Mouse (Mus musculus): ENCODE measurements around the gene Clrn1. TPM values are rescaled to one million over a fixed set of nuclear protein-coding genes. Genes with fewer than 3 reads are reported as not detected.

Clrn1 gene
- polyA plus RNA-seq (2014; fragmentation: Nextera tagmentation; extraction: Ambion mirVana), result 0.09 TPM in 1 of 2 replicates, not detected in the other

DNA sequence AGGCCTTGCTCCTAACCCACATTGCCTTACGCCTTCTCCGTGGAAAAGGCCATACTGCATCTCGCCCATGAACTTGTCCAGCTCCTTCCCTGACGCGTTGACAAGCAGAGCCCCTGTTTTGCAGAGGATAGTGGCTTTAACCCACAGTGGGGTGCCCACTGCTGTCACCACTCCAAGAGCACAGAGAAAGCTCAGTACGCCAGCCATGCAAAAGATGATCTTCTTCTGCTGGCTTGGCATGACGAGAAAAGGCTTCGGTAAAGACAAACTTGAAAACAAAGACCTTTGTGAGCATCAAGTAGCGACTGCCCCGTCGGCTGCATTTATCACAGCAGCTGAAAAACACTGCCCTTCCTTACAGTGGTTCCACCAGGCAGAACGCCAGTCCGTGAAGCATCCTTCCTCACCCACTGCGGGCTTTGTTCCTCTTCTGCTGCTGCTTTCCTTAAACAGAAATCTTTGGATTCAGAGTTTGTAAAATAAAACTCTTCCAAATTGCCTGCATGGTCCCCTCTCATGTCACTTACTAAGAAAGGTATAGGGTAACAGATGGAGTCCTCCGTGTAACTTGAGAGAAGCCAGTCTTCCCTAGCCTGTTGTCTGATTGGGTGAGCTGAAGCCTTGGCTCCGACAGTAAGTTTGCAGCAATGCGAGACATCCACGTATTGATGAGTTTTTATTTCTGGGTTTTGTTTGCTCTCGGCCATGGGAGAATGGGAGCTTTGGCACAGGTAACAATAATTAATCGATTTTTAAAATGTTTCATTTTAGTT is at the start of gene Clrn1:
Clrn1 (minus strand) TSS at position 540 of the 773 bp plus-strand sequence.
- no peak for ATAC-seq (replicated peaks; ENCODE audit: insufficient number of reproducible peaks, low FRiP score, low TSS enrichment)
- no peak within 1 kb of the TSS for H3K27ac ChIP-seq (ENCODE audit: low read depth, low read length)
- H3K4me3 ChIP-seq (ENCODE audit: low read depth, low read length), result no peak within 1 kb of the TSS
- H3K9ac ChIP-seq (ENCODE audit: low read depth, low read length), result no peak within 1 kb of the TSS
- 0 out of 2 replicates have a peak, but pooled peaks cover 3% of the 10 kb centered on the region for H3K4me1 ChIP-seq (ENCODE audit: control insufficient read depth, insufficient read depth, low read length)
- no peaks in the 10 kb centered on the region for H3K36me3 ChIP-seq (ENCODE audit: control insufficient read depth, insufficient read depth, low read length)
- no peaks in the 10 kb centered on the region for H3K9me3 ChIP-seq (replicated peaks; ENCODE audit: control insufficient read depth, low read length)
- no peak within 1 kb of the TSS for H3K4me2 ChIP-seq
- H3K27me3 ChIP-seq (ENCODE audit: control insufficient read depth, insufficient read depth, low read length), result no peaks in the 10 kb centered on the region
- 67% methylated on average over 20 of the region's 20 CpGs for WGBS (ENCODE audit: insufficient replicate concordance)

GRCm38 (mm10) chr3:58924027-58924426 is 38.9 kb upstream of the Clrn1 start:
- 64% methylated on average over 7 of the region's 7 CpGs for WGBS (ENCODE audit: insufficient replicate concordance)
- Histone ChIP-seq H3K27ac (ENCODE audit: low read depth, low read length) (no peak overlapping the region), H3K4me3 (ENCODE audit: low read depth, low read length) (no peak overlapping the region), H3K4me2 (no peak overlapping the region), H3K4me1 (ENCODE audit: control insufficient read depth, insufficient read depth, low read length) (no peaks in the 10 kb centered on the region), H3K27me3 (ENCODE audit: control insufficient read depth, insufficient read depth, low read length) (no peaks in the 10 kb centered on the region), H3K9ac (ENCODE audit: low read depth, low read length) (no peak overlapping the region), H3K36me3 (ENCODE audit: control insufficient read depth, insufficient read depth, low read length) (no peaks in the 10 kb centered on the region), H3K9me3 (replicated peaks; ENCODE audit: control insufficient read depth, low read length) (no peaks in the 10 kb centered on the region)
- ATAC-seq (replicated peaks; ENCODE audit: insufficient number of reproducible peaks, low FRiP score, low TSS enrichment), result no peak

DNA sequence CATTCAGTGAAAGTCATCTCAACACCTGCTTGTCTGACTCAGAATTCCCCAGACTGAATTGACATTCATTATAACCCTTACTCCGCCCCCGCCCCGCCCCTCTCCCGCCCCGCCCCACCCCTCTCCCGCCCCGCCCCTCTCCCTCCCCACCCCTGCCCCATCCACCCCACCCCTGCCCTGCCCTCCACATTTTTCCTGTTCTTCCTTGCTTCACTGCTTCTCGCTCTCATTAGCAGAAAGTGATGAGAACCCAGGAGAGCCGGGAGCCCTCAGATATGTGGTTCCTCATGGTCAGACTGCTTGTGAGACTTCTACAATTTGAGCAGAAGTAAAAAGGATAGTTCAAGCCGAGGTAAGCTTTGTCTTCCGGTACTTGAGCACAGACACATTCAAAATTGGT is 38.0 kb upstream of the Clrn1 start:
- no peaks in the 10 kb centered on the region for H3K4me1 ChIP-seq (ENCODE audit: control insufficient read depth, insufficient read depth, low read length)
- H3K4me2 ChIP-seq, result no peak overlapping the region
- no peak overlapping the region for H3K27ac ChIP-seq (ENCODE audit: low read depth, low read length)
- ATAC-seq (replicated peaks; ENCODE audit: insufficient number of reproducible peaks, low FRiP score, low TSS enrichment), result no peak
- 73% methylated on average over 9 of the region's 11 CpGs for WGBS (ENCODE audit: insufficient replicate concordance)
- H3K9me3 ChIP-seq (replicated peaks; ENCODE audit: control insufficient read depth, low read length), result no peaks in the 10 kb centered on the region
- H3K4me3 ChIP-seq (ENCODE audit: low read depth, low read length), result no peak overlapping the region
- H3K9ac ChIP-seq (ENCODE audit: low read depth, low read length), result no peak overlapping the region
- no peaks in the 10 kb centered on the region for H3K27me3 ChIP-seq (ENCODE audit: control insufficient read depth, insufficient read depth, low read length)
- no peaks in the 10 kb centered on the region for H3K36me3 ChIP-seq (ENCODE audit: control insufficient read depth, insufficient read depth, low read length)

DNA sequence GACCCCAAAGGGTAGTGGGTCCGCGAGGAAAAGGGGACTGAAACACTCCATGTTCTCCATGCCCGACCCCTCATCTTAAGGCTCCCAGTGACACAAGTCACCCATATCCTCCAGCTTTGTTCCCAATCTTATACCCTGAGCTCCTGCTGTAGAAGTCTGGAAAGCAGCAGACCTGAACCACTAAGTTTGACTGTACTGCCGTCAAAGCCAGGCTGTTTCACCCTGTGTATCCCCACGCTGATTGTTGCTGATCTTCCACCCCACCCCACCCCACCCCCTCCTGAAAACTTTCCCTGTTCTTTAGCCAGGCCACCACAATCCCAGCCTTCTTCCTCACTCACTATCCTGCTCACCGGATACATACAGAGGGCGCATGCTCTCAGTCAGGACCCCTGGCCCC is 37.5 kb upstream of the Clrn1 start:
- H3K4me3 ChIP-seq (ENCODE audit: low read depth, low read length), result no peak overlapping the region
- no peaks in the 10 kb centered on the region for H3K9me3 ChIP-seq (replicated peaks; ENCODE audit: control insufficient read depth, low read length)
- no peak overlapping the region for H3K27ac ChIP-seq (ENCODE audit: low read depth, low read length)
- H3K4me2 ChIP-seq, result no peak overlapping the region
- 80% methylated on average over 7 of the region's 7 CpGs for WGBS (ENCODE audit: insufficient replicate concordance)
- no peaks in the 10 kb centered on the region for H3K27me3 ChIP-seq (ENCODE audit: control insufficient read depth, insufficient read depth, low read length)
- H3K9ac ChIP-seq (ENCODE audit: low read depth, low read length), result no peak overlapping the region
- no peaks in the 10 kb centered on the region for H3K36me3 ChIP-seq (ENCODE audit: control insufficient read depth, insufficient read depth, low read length)
- no peaks in the 10 kb centered on the region for H3K4me1 ChIP-seq (ENCODE audit: control insufficient read depth, insufficient read depth, low read length)
- no peak for ATAC-seq (replicated peaks; ENCODE audit: insufficient number of reproducible peaks, low FRiP score, low TSS enrichment)

DNA sequence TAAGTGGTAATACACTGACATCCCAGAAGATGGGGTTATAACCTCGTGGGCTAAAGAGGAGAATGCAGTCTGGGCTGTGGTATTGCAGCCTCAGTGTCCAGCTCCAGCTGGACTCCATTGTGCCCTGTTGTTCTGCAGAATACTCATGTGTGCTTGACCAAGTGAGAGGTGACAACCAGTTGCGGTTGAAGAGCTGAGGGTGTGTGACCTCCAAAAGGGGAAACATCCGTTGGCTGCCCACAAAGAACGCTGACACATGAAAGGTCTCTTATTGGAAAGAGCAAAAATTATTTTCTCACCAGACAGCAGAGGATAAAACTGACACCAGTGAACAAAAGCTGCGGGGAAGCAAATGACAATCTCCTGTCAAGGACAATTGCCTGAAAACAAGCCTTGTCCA is 36.2 kb upstream of the Clrn1 start:
- no peak for ATAC-seq (replicated peaks; ENCODE audit: insufficient number of reproducible peaks, low FRiP score, low TSS enrichment)
- Histone ChIP-seq H3K4me2 (no peak overlapping the region), H3K4me3 (ENCODE audit: low read depth, low read length) (no peak overlapping the region), H3K27ac (ENCODE audit: low read depth, low read length) (no peak overlapping the region), H3K4me1 (ENCODE audit: control insufficient read depth, insufficient read depth, low read length) (no peaks in the 10 kb centered on the region), H3K9ac (ENCODE audit: low read depth, low read length) (no peak overlapping the region), H3K36me3 (ENCODE audit: control insufficient read depth, insufficient read depth, low read length) (no peaks in the 10 kb centered on the region), H3K27me3 (ENCODE audit: control insufficient read depth, insufficient read depth, low read length) (no peaks in the 10 kb centered on the region), H3K9me3 (replicated peaks; ENCODE audit: control insufficient read depth, low read length) (no peaks in the 10 kb centered on the region)
- WGBS (ENCODE audit: insufficient replicate concordance), result 64% methylated on average over 5 of the region's 5 CpGs

DNA sequence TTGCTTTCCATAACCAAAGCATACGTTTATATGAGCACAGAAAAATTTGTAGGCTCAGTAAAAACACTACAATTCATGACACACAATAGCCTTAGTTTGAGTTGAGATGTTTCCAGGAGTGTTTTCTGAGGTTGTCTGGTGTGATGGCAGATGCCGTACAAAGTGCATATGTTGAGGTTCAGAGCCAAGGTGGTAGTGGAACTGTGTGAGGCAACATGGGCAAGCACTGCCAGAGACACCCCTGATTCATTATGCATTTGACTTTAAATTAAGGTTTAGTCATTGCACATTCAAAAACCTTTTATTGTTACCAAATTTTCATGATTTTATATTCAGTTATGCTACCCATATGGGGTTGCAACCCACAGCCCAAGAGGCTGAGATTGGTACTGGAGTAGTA is 19.5 kb upstream of the Clrn1 start:
- WGBS (ENCODE audit: insufficient replicate concordance), result 82% methylated on average over 2 of the region's 2 CpGs
- Histone ChIP-seq H3K4me1 (ENCODE audit: control insufficient read depth, insufficient read depth, low read length) (no peaks in the 10 kb centered on the region), H3K36me3 (ENCODE audit: control insufficient read depth, insufficient read depth, low read length) (no peaks in the 10 kb centered on the region), H3K9ac (ENCODE audit: low read depth, low read length) (no peak overlapping the region), H3K9me3 (replicated peaks; ENCODE audit: control insufficient read depth, low read length) (no peaks in the 10 kb centered on the region), H3K27ac (ENCODE audit: low read depth, low read length) (no peak overlapping the region), H3K4me3 (ENCODE audit: low read depth, low read length) (no peak overlapping the region), H3K4me2 (no peak overlapping the region), H3K27me3 (ENCODE audit: control insufficient read depth, insufficient read depth, low read length) (no peaks in the 10 kb centered on the region)
- no peak for ATAC-seq (replicated peaks; ENCODE audit: insufficient number of reproducible peaks, low FRiP score, low TSS enrichment)

GRCm38 (mm10) chr3:58902051-58902758 is 17.1 kb upstream of the Clrn1 start:
- no peak for ATAC-seq (replicated peaks; ENCODE audit: insufficient number of reproducible peaks, low FRiP score, low TSS enrichment)
- 79% methylated on average over 13 of the region's 13 CpGs for WGBS (ENCODE audit: insufficient replicate concordance)
- Histone ChIP-seq H3K27me3 (ENCODE audit: control insufficient read depth, insufficient read depth, low read length) (no peaks in the 10 kb centered on the region), H3K4me1 (ENCODE audit: control insufficient read depth, insufficient read depth, low read length) (no peaks in the 10 kb centered on the region), H3K27ac (ENCODE audit: low read depth, low read length) (no peak overlapping the region), H3K9me3 (replicated peaks; ENCODE audit: control insufficient read depth, low read length) (no peaks in the 10 kb centered on the region), H3K36me3 (ENCODE audit: control insufficient read depth, insufficient read depth, low read length) (no peaks in the 10 kb centered on the region), H3K9ac (ENCODE audit: low read depth, low read length) (no peak overlapping the region), H3K4me2 (no peak overlapping the region), H3K4me3 (ENCODE audit: low read depth, low read length) (no peak overlapping the region)

DNA sequence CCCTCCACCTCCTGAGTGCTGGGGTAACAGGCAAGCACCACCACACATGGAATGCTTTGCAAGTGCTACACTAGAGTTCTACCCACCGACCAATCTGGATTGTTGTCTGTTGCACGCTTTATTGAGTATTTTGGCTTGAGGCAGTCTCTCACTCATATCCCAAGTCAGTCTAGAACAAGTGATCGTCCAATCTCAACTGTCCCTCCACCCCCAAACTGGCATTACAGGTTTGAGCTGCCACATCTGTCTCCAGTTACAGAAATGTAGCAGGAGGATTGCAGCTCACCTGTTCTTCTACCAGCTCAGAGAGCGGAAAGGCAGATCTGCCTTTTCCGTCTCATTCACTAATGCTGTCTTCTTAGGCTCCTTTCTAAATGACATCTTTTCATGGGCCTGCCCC is 10.0 kb upstream of the Clrn1 start:
- WGBS (ENCODE audit: insufficient replicate concordance), result 93% methylated on average over 5 of the region's 5 CpGs
- ATAC-seq (replicated peaks; ENCODE audit: insufficient number of reproducible peaks, low FRiP score, low TSS enrichment), result no peak

More for the DNA sequence above, 10.0 kb upstream of the Clrn1 start:
- Histone ChIP-seq H3K27ac (ENCODE audit: low read depth, low read length) (no peak overlapping the region), H3K4me3 (ENCODE audit: low read depth, low read length) (no peak overlapping the region), H3K27me3 (ENCODE audit: control insufficient read depth, insufficient read depth, low read length) (no peaks in the 10 kb centered on the region), H3K9me3 (replicated peaks; ENCODE audit: control insufficient read depth, low read length) (no peaks in the 10 kb centered on the region), H3K4me2 (no peak overlapping the region), H3K4me1 (ENCODE audit: control insufficient read depth, insufficient read depth, low read length) (no peaks in the 10 kb centered on the region), H3K9ac (ENCODE audit: low read depth, low read length) (no peak overlapping the region), H3K36me3 (ENCODE audit: control insufficient read depth, insufficient read depth, low read length) (no peaks in the 10 kb centered on the region)

Data from heart, embryonic 11.5 days (tissue).